Mouse (Mus musculus) adipocyte (in vitro differentiated cells): ENCODE results near the gene Spef2.
"Not testable (repeated sequence)": the region's sequence is repeated elsewhere in the genome, so short reads cannot be mapped to it uniquely, and the experiment has no call there.

ENCODE experiments used
- DNase-seq: peaks from one replicate; pipeline ENCODE4 v3.0.0-alpha.2; 2016; ENCODE audit warnings: low spot score

Gene Spef2

DNA sequence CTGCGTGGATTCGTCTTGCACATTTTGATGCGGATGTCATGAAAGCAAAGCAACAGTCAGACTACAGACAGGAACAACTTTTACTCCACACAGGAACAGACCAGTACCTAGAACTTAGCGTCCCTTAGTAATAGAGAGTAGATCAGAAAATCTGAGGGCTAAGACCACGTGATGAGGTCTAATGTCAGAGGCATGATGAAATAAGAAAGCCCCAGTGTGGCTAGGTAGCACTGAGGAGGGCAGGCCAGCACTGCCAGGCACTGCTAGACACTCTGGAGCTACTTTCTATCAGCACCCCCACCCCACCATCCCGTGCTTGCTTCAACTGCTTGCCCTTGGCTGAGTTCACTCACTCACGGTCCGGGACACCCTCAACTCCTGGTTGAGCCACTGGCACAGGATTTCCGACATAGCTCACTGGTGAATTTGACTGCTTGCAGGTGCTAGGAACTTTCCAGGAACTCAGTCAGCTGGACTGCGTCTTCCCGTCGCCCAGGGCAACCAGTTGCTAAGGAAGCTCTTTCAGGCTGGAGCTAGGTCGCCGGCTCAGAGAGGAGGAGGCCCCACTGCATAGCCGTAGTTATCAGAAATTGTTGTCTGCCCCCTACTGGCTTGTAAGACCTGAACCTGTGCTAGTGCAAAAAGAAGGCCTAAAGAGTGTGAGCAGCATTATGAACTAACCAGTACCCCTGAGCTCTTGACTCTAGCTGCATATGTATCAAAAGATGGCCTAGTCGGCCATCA lies at the start of gene Spef2:
Gene Spef2 (minus strand): TSS at position 510 of the 744 bp plus-strand sequence.
- no peak for DNase-seq

- no peak for DNase-seq
These were observed 45.5 kb upstream of the Spef2 start for GRCm38 (mm10) chr15:9794131-9794530.

- DNase-seq: peak; percentile 11
These were observed 39.8 kb upstream of the Spef2 start for GRCm38 (mm10) chr15:9788245-9789030.

DNA sequence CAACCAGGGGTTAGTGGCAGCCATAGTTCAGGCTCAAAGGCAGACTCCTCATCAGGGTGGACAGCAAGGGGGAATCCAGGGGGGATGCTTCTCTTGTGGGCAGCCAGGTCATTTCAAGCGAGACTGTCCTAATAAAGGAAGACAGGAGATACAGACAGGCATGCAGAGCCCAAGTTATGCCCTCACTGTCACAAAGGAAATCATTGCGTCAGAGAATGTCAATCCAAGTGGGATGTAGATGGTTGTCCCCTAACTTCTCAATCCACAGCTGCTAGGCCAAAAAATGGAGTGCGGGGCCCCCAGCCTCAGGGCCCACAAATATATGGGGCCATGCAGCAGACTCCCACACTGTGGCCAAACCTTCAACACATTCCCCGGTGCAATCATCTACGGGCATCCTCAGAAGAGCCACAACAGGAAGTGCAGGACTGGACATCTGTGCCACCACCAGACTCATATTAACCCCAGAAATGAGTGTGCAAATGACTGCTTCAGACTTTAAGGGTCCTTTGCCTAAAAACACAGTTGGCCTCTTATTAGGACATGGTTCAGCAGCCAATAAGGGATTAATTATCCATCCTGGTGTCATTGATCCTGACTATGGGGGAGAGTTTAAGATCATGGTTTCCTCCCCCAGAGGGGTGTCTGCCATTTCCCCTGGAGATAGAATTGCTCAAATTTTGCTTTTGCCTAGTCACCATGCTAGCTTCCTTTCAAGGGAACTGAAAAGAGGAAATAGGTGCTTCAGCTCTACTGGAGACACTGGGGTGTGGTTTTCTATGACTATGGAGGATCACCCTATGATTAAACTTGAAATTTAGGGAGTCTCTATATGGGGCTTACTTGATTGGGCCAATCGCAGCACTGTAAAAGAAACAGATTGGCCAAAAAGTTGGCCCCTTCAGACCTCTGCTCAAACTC lies 25.8 kb upstream of the Spef2 start:
- not testable (repeated sequence) for DNase-seq

DNA sequence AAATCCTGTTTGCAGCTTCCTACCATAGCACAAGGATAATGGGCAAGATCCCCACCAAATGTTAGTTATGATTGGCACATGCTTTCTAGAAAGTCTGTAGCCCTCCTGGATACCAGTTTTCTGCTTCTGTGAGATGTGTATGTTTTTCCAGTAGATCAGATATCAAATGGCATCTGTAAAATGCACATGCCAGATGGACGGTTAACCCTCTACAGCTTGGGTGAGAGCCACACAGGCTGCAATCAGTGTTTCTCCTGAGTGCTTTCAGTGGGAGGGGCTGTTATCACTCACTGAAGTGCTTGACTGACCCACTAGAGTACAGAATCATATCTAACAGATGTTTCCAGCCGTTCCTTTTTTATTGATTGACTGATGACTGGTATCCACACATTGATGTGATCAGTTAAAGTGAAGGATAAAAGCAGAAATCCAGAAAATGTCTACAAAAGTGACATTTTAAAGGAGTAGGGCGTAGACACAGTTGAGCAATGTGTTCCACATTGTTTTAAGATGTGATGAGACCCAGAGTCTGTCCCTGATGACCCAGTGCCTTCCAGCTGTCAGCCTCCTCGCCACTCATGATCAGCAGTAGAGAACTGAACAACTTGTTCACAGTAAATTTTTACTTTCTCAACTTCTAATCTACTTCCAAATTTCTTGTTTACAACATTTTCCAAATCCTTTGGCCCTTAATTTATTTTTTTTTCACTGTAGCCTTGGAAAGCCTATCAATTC lies 19.7 kb upstream of the Spef2 start:
- DNase-seq: no peak

DNA sequence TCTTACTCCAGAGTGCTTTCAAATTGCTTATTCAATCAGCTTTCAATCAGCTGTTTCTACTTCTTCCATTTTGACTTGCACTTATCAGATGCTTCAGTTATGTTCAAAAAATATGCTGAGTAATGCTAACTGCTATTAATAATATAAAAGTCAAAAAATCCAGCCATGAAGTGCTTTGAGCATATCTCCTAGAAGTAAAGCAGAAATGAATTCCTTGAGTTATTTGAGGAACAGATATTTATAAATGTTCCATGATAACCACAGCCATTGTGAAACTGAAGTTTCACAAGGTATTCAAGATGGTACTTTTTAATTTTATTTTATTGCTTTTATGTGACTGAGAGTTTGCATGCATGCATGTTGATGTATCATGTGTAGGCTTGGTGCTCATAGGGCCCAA lies 18.4 kb upstream of the Spef2 start:
- no peak for DNase-seq

DNA sequence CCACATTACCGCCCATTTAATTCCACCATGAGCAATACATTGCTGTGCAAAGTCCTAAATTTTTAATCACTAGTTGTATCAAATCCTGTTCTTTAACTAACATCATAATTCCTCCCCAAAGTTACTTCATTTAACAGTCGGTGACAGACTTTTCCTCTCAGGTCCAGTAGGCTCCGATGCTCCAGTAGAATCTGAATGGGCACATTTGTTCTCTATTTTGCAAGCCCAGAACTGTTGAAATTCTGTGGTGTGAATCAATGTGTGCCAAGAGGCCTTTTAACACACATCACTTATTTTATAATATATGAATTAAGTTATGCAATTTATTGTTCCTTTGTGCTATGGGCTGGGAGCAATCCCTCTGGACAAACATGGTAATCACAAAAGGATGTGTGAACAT lies 2.3 kb upstream of the Spef2 start:
- peak; percentile 12 for DNase-seq

GRCm38 (mm10) chr15:9747410-9748104 lies 1.1 kb downstream of the Spef2 start:
- no peak for DNase-seq

DNA sequence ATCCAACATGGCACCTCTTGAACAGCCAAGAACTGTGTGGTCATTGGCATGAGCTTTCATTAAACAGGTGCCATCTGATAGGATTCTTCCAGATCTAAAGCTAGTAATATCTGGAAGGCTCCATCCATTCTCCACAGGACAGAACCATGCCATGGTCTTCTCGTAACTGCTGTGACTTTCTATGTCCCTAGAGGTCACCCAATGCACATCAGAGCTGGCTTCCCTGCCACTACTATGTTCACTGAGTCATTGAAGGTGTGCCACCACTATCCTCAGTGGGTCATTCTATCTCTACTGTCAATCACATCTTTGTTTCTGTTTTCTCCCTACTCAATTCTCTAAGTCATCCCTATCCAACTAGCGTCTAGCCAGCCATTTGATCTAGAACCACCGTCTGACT lies 6.5 kb downstream of the Spef2 start:
- DNase-seq: no peak

GRCm38 (mm10) chr15:9714574-9715458 lies 33.9 kb downstream of the Spef2 start:
- DNase-seq: no peak

DNA sequence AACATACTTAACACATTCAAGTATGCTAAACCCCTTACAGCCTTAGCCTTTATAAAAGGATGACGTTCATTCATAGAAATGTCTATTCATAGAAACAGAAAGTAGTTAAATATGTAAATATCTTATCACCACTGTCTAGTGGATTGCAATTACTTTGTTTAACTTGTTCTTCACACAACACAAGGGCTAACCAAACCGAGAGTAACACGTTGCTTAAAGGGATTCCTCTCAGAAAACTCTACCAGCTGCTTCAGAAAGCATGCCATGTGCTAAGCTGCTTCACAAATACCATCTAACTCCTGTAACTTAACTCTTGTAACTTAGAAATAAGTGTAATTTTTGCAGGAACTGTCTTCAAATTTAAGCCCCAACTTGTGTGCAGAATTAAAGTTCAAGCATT lies 35.0 kb downstream of the Spef2 start:
- DNase-seq: no peak

DNA sequence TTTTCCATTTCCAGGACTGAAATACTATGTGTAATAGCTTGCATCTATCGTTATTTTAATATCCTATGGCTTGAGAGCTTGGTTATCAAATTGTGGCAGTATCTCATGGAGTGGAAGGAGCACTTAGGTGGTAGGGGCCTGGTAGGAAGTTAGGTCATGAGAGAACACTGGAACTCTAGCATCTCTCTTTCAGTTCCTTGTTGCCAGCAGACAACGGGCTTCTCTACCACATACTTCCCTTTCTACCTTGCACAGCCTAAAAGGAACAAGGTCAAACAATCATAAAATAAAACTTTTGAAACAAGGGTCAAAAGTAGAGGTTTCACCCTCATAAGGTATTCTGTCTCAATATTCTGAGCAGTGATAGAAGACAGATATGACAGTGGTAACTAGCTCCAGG lies 38.3 kb downstream of the Spef2 start:
- DNase-seq: no peak

- no peak for DNase-seq
These were observed 42.7 kb downstream of the Spef2 start for GRCm38 (mm10) chr15:9705830-9706450.

DNA sequence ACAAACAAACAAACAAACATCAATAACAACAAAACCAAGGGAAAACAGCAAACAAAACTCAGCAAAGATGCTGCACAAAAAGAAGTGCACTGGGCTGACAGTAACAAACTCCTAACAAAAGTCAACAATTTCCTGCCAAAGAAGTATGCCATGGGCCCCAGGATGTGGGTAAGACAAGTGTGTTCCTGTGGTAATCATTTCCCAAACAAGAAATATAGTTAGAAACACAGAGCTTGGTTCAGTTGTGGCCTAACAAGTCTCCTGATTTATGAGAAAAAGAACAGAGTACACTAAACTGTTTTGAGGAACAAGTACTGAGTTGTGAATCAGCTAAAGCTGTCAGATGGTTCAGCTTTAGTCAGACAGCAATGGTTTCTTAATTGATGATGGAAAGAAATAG lies 46.8 kb downstream of the Spef2 start:
- no peak for DNase-seq

GRCm38 (mm10) chr15:9691721-9692120 lies 56.9 kb downstream of the Spef2 start:
- DNase-seq: no peak

DNA sequence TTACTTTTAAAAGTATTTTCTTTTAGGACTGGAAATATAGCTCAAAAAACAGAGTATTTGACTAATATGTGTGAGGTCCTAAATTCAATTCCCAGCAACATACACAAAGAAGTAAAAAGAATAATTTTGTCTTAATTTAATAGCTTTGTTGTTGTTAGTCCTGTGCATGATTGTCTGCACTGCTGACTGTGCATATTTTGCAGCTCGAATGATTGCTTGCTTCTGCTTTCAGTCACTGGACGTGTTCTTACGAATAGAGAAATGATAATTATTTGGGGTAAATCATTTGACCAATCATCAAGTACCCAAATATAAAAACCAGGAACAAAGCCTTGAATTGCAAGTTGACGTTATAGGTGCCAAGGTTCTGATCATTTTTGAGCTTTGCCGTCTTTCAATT lies 57.8 kb downstream of the Spef2 start:
- no peak for DNase-seq

DNA sequence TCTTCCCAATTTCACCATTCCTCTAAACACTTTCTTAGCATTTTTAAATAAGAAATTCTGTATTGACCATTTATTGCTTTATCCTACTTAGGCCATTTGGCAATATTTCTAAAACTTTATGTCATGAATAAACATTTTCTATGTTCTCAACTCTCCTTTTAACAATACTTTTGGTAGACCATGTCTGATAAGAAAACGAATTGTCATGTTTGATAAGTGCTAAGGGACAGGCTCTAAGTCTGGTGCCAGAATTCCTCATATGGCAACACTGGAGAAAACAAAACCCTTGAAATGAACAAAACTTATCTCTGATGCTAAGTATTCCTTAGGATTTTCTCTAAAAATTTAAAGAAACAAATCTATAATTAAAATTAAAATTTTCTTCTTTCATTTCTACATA lies 58.2 kb downstream of the Spef2 start:
- DNase-seq: no peak

GRCm38 (mm10) chr15:9683485-9683884 lies 65.2 kb downstream of the Spef2 start:
- no peak for DNase-seq

DNA sequence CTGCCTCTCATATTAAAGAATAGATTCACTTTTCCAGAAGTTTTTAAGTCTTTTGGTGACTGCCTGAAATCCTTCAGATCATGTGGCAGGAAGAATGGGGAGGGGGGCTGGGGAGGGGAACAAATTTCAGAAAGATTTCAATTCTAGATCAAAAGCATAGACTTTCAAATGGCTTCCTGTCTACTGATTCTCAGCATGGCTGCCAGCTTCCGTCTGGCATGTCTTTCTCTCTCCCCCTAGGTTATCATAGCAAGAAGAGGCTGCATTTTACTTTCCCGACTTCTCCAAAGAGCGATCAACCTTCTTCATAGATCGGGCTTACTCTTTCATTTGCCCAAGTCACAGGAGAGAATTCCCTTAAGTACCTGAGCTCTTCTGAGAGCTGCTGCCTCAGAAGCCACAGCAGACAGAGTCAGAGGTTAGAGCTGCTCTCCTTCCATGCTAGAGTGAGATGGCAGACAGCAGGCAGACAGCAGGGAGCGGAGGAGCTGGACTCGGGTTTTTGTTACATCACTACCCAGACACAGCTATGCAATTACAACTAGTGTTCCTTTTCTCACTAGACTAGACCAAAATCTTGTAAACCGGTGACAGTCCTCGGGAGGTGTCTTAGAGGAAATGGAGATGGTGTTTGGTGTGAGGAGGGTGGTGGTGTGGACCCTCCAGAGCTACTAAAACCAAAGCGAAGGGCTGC lies 71.2 kb downstream of the Spef2 start:
- DNase-seq: no peak
